Mouse (Mus musculus) gastrocnemius, postnatal 10 days (tissue): Measurements from ENCODE around the gene Capn3. TPM values are rescaled to one million over a fixed set of nuclear protein-coding genes. Genes with fewer than 3 reads are reported as not detected.

Experiments used
- total RNA-seq, 2 experiments: library from RNA; stranded (reverse); gene quantifications; 2 replicates each; pipeline ENCODE4 v1.2.3; 2021

Capn3 gene
- total RNA-seq, 2 experiments from 2014 or later: 92.4 to 94.1 TPM

Other genes with a start within 250 kb of the Capn3 start
- 10 to 100 TPM; 32.5 to 33.7 TPM for gene Pla2g4e, start 210.7 kb upstream of the Capn3 start, total RNA-seq
- not detected for gene Pla2g4d, start 166.8 kb upstream of the Capn3 start, total RNA-seq
- not detected for gene Pla2g4f, start 141.9 kb upstream of the Capn3 start, total RNA-seq
- 10 to 100 TPM; 17.9 to 20.7 TPM for gene Vps39, start 102.9 kb upstream of the Capn3 start, total RNA-seq
- gene Ganc, start 52.1 kb upstream of the Capn3 start, total RNA-seq: 10 to 100 TPM; 29.1 to 30.8 TPM
- 10 to 100 TPM; 36.4 to 40.4 TPM for gene Tmem87a, start 51.9 kb upstream of the Capn3 start, total RNA-seq
- gene Zfp106, start 107.8 kb downstream of the Capn3 start, total RNA-seq: 100 to 1,000 TPM; 222 to 256 TPM
- 10 to 100 TPM; 43.9 to 56.8 TPM for gene Snap23, start 111.7 kb downstream of the Capn3 start, total RNA-seq
- 1 to 10 TPM; 8.2 TPM for gene Haus2, start 153.4 kb downstream of the Capn3 start, total RNA-seq
- 10 to 100 TPM; 11.5 to 12.0 TPM for gene Lrrc57, start 153.5 kb downstream of the Capn3 start, total RNA-seq
- gene Stard9, start 173.1 kb downstream of the Capn3 start, total RNA-seq: 10 to 100 TPM; 12.5 to 21.5 TPM